Comparison of ENCODE assay signal across 26 mouse cellular contexts in genomic region chr4:104257776-104258175, GRCm38 (mm10).
DNase-seq lines count a peak whose midpoint lies in the region; ATAC-seq lines count a peak whose summit lies in the region.
"Had no signal": no experiment of that assay in that cellular context is flagged by ENCODE, and none has a peak within 500 bp of the region (broad histone marks: within the 10 kb centered on the region; RNA-seq: fewer than 3 reads in every experiment).

No protein-coding gene starts in this region.

- no peaks in the 10 kb centered on the region for H3K27me3 ChIP-seq in forebrain, embryonic 16.5 days (replicated peaks; ENCODE audit: control insufficient read depth, insufficient read depth, low read length)
- no peaks in the 10 kb centered on the region for H3K27me3 ChIP-seq in forebrain, embryonic 11.5 days (ENCODE audit: control insufficient read depth, insufficient read depth, low read length)
- no peaks in the 10 kb centered on the region for H3K27me3 ChIP-seq in heart, embryonic 10.5 days (ENCODE audit: insufficient read depth, poor library complexity, severe bottlenecking)
- H3K27me3 ChIP-seq: embryonic facial prominence, embryonic 15.5 days; heart, embryonic 13.5 days; liver, embryonic 12.5 days had no signal

- no peak overlapping the region for H3K4me3 ChIP-seq in forebrain, embryonic 16.5 days (replicated peaks; ENCODE audit: low read length)
- H3K4me3 ChIP-seq in forebrain, embryonic 11.5 days (ENCODE audit: low read depth, low read length): no peak overlapping the region
- H3K4me3 ChIP-seq in heart, embryonic 10.5 days: no peak overlapping the region
- H3K4me3 ChIP-seq: embryonic facial prominence, embryonic 15.5 days; heart, adult 2 months; heart, embryonic 13.5 days; liver, embryonic 12.5 days had no signal

- H3K27ac ChIP-seq in forebrain, embryonic 16.5 days (ENCODE audit: low read length): no peak overlapping the region
- no peak overlapping the region for H3K27ac ChIP-seq in forebrain, embryonic 11.5 days (ENCODE audit: low read depth, low read length)
- no peak overlapping the region for H3K27ac ChIP-seq in heart, embryonic 10.5 days
- H3K27ac ChIP-seq: embryonic facial prominence, embryonic 15.5 days; heart, adult 2 months; heart, embryonic 13.5 days; hindbrain, embryonic 14.5 days; liver, embryonic 12.5 days had no signal

- ATAC-seq in forebrain, embryonic 16.5 days: peak; percentile 31; the same call in 1 of the 2 replicates
- no peak for ATAC-seq in forebrain, embryonic 11.5 days (replicated peaks; ENCODE audit: low FRiP score)
- ATAC-seq: intestine, postnatal 0 days; liver, embryonic 12.5 days; liver, postnatal 0 days; midbrain, embryonic 16.5 days had no signal

- no peaks in the 10 kb centered on the region for H3K36me3 ChIP-seq in forebrain, embryonic 16.5 days (ENCODE audit: control insufficient read depth, insufficient read depth)
- H3K36me3 ChIP-seq in forebrain, embryonic 11.5 days (ENCODE audit: control insufficient read depth, insufficient read depth, low read length): no peaks in the 10 kb centered on the region
- H3K36me3 ChIP-seq in heart, embryonic 10.5 days: no peaks in the 10 kb centered on the region
- H3K36me3 ChIP-seq: embryonic facial prominence, embryonic 15.5 days; heart, embryonic 13.5 days; liver, embryonic 12.5 days had no signal

- 48% methylated on average over 8 of the region's 8 CpGs for WGBS in forebrain, embryonic 16.5 days
- 89% methylated on average over 8 of the region's 8 CpGs for WGBS in forebrain, embryonic 11.5 days
- WGBS in heart, embryonic 10.5 days: 89% methylated on average over 8 of the region's 8 CpGs

- no peak overlapping the region for H3K9ac ChIP-seq in forebrain, embryonic 16.5 days (replicated peaks; ENCODE audit: low read depth, low read length)
- no peak overlapping the region for H3K9ac ChIP-seq in forebrain, embryonic 11.5 days (ENCODE audit: low read length)
- H3K9ac ChIP-seq: embryonic facial prominence, embryonic 15.5 days; heart, embryonic 13.5 days; hindbrain, embryonic 14.5 days; liver, embryonic 12.5 days; liver, postnatal 0 days had no signal

- H3K4me1 ChIP-seq in forebrain, embryonic 16.5 days (replicated peaks; ENCODE audit: control insufficient read depth, insufficient read depth, low read length): peaks cover 4% of the 10 kb centered on the region; the same call in 1 of the 2 replicates
- H3K4me1 ChIP-seq in forebrain, embryonic 11.5 days (replicated peaks; ENCODE audit: control insufficient read depth, insufficient read depth, low read length): no peaks in the 10 kb centered on the region
- no peaks in the 10 kb centered on the region for H3K4me1 ChIP-seq in heart, embryonic 10.5 days
- H3K4me1 ChIP-seq: embryonic facial prominence, embryonic 15.5 days; heart, embryonic 13.5 days; liver, embryonic 12.5 days had no signal

- no peak for DNase-seq in forebrain, embryonic 11.5 days (ENCODE audit: low spot score)
- peak; percentile 18 to 35 for DNase-seq in right cerebral cortex, adult 2 months (ENCODE audit: low spot score in 2 of 2)
- DNase-seq in right cerebral cortex, adult 18-20 months: no peak
- DNase-seq in layer of hippocampus, adult 9-10 months (ENCODE audit: low spot score): peak; percentile 30
- DNase-seq in urinary bladder, postnatal 25 days (ENCODE audit: low spot score): no peak
- no peak for DNase-seq in heart, embryonic 10.5 days (ENCODE audit: low spot score)
- DNase-seq: adrenal gland, postnatal 36 days; B cell, adult 2 months; cerebellum, adult 11 months; cerebellum, adult 9-10 months; heart, adult 2 months; heart, postnatal 10 days; kidney, adult 9 months; kidney, postnatal 14 days; left cerebral cortex, postnatal 4 days; liver, postnatal 0 days; lung, postnatal 36 days; right cerebral cortex, postnatal 4 days had no signal

- H3K4me2 ChIP-seq in forebrain, embryonic 16.5 days (ENCODE audit: low read length): no peak overlapping the region
- H3K4me2 ChIP-seq in forebrain, embryonic 11.5 days (ENCODE audit: low read depth, low read length, severe bottlenecking): no peak overlapping the region
- H3K4me2 ChIP-seq: embryonic facial prominence, embryonic 15.5 days; heart, embryonic 13.5 days; hindbrain, embryonic 14.5 days; liver, embryonic 12.5 days; midbrain, embryonic 11.5 days had no signal

- H3K9me3 ChIP-seq in forebrain, embryonic 16.5 days (ENCODE audit: control insufficient read depth, low read length): no peaks in the 10 kb centered on the region
- no peaks in the 10 kb centered on the region for H3K9me3 ChIP-seq in forebrain, embryonic 11.5 days (ENCODE audit: control insufficient read depth, low read length)
- no peaks in the 10 kb centered on the region for H3K9me3 ChIP-seq in heart, embryonic 10.5 days
- H3K9me3 ChIP-seq: embryonic facial prominence, embryonic 15.5 days; heart, embryonic 13.5 days; liver, embryonic 12.5 days had no signal

Comparison
In these comparisons a context has a peak if more than half of its experiments do, and no peak if none do; other contexts are left out.
1. DNase-seq: peak in right cerebral cortex, adult 2 months (2 of 2) and layer of hippocampus, adult 9-10 months (single experiment); none in forebrain, embryonic 11.5 days (single experiment), right cerebral cortex, adult 18-20 months (single experiment), urinary bladder, postnatal 25 days (single experiment) and heart, embryonic 10.5 days (single experiment).